Mouse (Mus musculus): ENCODE results near the gene Trim17. TPM values are rescaled to one million over a fixed set of nuclear protein-coding genes. Genes with fewer than 3 reads are reported as not detected.

The Trim17 gene
- polyA plus RNA-seq, 1 experiment from 2014 or later = 0.89 TPM

DNA sequence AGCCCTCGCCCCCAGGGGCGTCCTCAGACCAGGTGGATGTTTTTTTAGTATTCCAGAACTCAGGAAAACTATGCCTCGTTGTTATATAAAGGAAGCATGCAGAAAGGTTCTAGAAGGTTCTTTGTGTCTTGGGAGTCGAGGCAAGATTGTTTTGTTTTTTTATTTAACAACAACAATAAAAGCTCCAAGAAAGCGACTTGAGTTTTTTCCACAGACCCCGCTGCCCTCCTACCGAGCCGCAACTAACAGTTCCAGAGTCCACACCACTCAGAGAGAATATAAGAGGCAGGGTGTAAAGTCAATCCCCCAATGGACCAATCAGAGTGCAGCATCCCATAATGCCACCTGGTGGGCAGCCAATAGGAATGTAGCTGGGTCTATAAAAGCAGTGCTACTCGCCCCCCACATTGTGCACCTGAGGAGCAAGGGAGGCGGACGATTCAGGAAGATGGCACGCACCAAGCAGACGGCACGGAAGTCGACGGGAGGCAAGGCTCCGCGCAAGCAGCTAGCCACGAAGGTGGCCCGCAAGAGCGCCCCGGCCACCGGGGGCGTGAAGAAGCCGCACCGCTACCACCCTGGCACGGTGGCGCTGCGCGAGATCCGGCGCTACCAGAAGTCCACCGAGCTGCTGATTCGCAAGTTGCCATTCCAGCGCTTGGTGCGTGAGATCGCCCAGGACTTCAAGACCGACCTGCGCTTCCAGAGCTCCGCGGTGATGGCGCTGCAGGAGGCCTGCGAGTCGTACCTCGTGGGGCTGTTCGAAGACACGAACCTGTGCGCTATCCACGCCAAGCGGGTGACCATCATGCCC, 7.1 kb downstream of the Trim17 start:
- ATAC-seq (ENCODE audit: low FRiP score) = no peak
- peaks cover 9% of the 10 kb centered on the region; the same call in 1 of the 2 replicates for H3K27me3 ChIP-seq
- H3K4me1 ChIP-seq = peaks cover 39% of the 10 kb centered on the region
- H3K9me3 ChIP-seq = peaks cover 6% of the 10 kb centered on the region
- WGBS = 68% methylated on average over 50 of the region's 50 CpGs
- no peak overlapping the region for H3K4me3 ChIP-seq (replicated peaks)
- no peak overlapping the region for H3K27ac ChIP-seq
- no peak overlapping the region for H3K4me2 ChIP-seq
- no peak overlapping the region for H3K9ac ChIP-seq
- H3K36me3 ChIP-seq (replicated peaks) = peaks cover 9% of the 10 kb centered on the region

DNA sequence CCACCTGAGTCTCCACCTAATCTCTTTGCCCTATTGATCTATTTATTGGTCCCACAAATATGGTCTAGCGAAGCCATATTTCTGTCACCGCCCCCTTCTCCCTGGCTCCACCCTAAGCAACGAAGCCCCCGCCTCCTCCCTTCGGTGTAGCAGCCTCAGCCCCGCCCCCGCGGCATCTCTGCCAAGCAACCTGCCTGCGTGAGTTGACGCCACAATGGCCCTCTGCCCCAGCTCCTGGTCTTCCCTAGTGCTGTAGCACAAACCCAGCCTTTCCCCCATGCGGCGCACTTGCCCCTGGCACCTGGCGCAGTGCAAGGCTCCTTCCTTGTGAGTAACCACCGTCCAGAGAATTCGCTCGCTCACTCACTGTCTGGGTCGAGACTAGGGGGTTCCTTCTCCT, 9.1 kb downstream of the Trim17 start:
- Histone ChIP-seq H3K9ac (no peak overlapping the region), H3K27ac (no peak overlapping the region), H3K4me3 (replicated peaks) (no peak overlapping the region), H3K4me1 (peaks cover 21% of the 10 kb centered on the region), H3K27me3 (peaks cover 9% of the 10 kb centered on the region; the same call in 1 of the 2 replicates), H3K36me3 (replicated peaks) (no peaks in the 10 kb centered on the region), H3K9me3 (peaks cover 6% of the 10 kb centered on the region), H3K4me2 (peak overlapping the region; percentile 2; the same call in 1 of the 2 replicates)
- ATAC-seq (ENCODE audit: low FRiP score) = no peak
- 40% methylated on average over 17 of the region's 17 CpGs for WGBS

DNA sequence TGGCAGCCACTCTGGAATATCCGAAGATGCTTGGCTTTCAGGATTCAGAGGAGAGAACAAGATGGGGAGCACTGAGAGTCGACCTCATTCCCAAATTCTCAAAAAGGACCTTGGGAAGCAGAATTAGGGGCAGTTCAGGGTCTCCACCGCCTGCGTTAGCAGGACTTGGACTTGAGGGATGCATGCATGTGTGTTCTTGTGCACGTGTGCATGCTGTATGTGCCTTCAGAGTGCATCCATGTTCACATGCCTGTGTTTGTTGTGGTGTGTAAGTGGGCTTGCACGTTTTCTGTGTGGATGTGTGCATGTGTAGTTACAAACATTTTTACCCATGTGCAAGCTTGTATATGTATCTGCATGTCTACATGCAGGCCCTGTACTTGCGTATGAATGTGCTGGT, 9.7 kb downstream of the Trim17 start:
- peaks cover 9% of the 10 kb centered on the region; the same call in 1 of the 2 replicates for H3K27me3 ChIP-seq
- H3K4me3 ChIP-seq (replicated peaks) = no peak overlapping the region
- H3K4me2 ChIP-seq = no peak overlapping the region
- 84% methylated on average over 7 of the region's 7 CpGs for whole genome bisulfite sequencing
- no peaks in the 10 kb centered on the region for H3K36me3 ChIP-seq (replicated peaks)
- H3K9ac ChIP-seq = no peak overlapping the region
- peaks cover 6% of the 10 kb centered on the region for H3K9me3 ChIP-seq
- H3K27ac ChIP-seq = no peak overlapping the region
- no peak for ATAC-seq (ENCODE audit: low FRiP score)
- peaks cover 16% of the 10 kb centered on the region for H3K4me1 ChIP-seq

DNA sequence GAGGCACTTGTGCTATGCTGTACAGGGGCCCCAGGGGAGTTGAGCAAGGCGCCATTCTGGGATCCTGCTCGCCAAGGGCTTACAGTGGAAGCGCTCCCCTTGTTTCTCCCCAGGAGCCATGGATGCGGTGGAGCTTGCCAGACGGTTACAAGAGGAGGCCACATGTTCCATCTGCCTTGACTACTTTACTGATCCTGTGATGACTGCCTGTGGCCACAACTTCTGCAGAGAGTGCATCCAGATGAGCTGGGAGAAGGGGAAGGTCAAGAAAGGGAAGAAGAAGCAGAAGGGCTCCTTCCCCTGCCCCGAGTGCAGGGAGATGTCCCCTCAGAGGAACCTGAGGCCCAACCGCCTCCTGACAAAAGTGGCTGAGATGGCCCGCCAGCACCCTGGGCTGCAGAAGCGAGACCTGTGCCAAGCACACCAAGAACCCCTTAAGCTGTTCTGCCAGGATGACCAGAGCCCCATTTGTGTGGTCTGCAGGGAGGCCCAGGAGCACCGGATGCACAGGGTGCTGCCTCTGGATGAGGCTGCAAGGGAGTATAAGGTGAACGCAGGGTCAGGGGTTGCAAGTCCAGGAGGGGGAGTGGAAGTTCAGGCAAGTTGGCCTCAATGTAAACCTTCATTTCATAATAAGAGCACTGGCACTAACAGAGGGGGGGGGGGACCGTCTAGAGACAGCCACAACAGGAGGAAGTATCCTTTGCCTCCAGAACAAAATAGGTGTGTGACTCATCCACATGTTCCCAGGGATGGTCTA, 10.7 kb downstream of the Trim17 start:
- H3K27ac ChIP-seq = no peak overlapping the region
- H3K9me3 ChIP-seq = peaks cover 6% of the 10 kb centered on the region
- 53% methylated on average over 12 of the region's 12 CpGs for WGBS
- peaks cover 7% of the 10 kb centered on the region; the same call in 1 of the 2 replicates for H3K36me3 ChIP-seq (replicated peaks)
- no peak overlapping the region for H3K4me2 ChIP-seq
- H3K4me1 ChIP-seq = peaks cover 10% of the 10 kb centered on the region; the same call in 1 of the 2 replicates
- no peak overlapping the region for H3K9ac ChIP-seq
- H3K4me3 ChIP-seq (replicated peaks) = no peak overlapping the region
- H3K27me3 ChIP-seq = peaks cover 9% of the 10 kb centered on the region; the same call in 1 of the 2 replicates
- no peak for ATAC-seq (ENCODE audit: low FRiP score)

DNA sequence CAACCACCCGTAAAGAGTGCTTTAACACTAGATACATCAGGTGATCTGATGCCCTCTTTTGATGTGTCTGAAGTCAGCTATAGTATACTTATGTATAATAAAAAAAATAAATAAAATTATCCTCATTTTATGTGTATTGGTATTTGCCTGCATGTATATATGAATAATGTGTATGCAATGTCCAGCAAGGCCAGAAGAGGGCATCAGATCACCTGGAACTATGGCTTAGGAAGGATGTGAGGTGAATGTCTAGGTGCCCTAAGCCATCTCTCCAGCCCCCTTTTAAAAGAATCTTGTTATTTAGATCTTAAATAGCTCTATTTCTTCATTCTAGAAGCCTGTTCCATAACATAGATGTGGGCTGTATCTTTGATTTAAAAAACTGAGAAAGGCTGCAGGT, 12.9 kb downstream of the Trim17 start:
- no peak overlapping the region for H3K27ac ChIP-seq
- no peak for ATAC-seq (ENCODE audit: low FRiP score)
- no peak overlapping the region for H3K4me2 ChIP-seq
- H3K4me1 ChIP-seq = peaks cover 10% of the 10 kb centered on the region; the same call in 1 of the 2 replicates
- no peaks in the 10 kb centered on the region for H3K27me3 ChIP-seq
- H3K4me3 ChIP-seq (replicated peaks) = no peak overlapping the region
- H3K9me3 ChIP-seq = no peaks in the 10 kb centered on the region
- WGBS = 98% methylated on average over 1 of the region's 1 CpGs
- peaks cover 22% of the 10 kb centered on the region for H3K36me3 ChIP-seq (replicated peaks)
- no peak overlapping the region for H3K9ac ChIP-seq

DNA sequence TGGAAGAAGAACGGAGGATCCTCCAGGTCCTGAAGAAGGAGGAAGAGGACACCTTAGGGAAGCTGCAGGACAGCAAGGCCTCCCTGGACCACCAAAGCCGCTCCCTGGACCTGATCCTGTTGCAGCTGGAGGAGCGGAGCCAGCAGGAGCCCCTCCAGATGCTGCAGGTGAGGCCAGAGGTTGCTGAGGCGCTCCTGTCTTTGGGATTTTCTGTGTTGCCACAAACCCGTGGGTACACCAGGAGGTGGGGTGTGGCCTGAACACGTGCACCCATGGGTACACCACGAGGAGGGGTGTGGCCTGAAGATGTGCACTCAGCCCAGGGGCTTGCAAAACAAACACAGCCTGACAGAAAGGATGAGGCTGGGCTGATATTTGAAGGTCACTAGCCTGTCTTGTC, 14.1 kb downstream of the Trim17 start:
- H3K9ac ChIP-seq = no peak overlapping the region
- no peaks in the 10 kb centered on the region for H3K9me3 ChIP-seq
- H3K4me2 ChIP-seq = no peak overlapping the region
- no peak overlapping the region for H3K4me3 ChIP-seq (replicated peaks)
- WGBS = 85% methylated on average over 7 of the region's 7 CpGs
- H3K4me1 ChIP-seq = peaks cover 10% of the 10 kb centered on the region; the same call in 1 of the 2 replicates
- no peak for ATAC-seq (ENCODE audit: low FRiP score)
- H3K27me3 ChIP-seq = no peaks in the 10 kb centered on the region
- peaks cover 22% of the 10 kb centered on the region for H3K36me3 ChIP-seq (replicated peaks)
- no peak overlapping the region for H3K27ac ChIP-seq

DNA sequence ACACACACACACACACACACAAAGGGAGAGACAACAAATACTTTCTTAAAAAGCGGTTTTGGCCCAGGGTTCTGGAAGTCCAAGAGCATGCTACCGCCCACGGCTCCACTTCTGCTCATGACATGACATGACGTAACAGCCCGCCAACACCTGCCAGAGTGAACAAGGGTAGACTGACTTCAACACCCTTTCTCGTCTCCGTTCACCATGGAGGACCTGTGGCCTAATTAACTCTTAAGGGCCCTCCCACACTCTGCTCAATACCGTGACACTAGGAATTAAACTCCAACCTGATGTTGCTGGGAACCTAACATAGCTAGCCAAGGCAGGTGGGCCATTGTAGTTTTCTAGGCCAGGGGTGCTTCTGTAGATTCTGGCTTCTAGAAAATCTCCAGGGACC, 14.5 kb downstream of the Trim17 start:
- Histone ChIP-seq H3K27me3 (no peaks in the 10 kb centered on the region), H3K4me1 (peaks cover 10% of the 10 kb centered on the region; the same call in 1 of the 2 replicates), H3K36me3 (replicated peaks) (peaks cover 22% of the 10 kb centered on the region), H3K9ac (no peak overlapping the region), H3K4me3 (replicated peaks) (no peak overlapping the region), H3K27ac (no peak overlapping the region), H3K9me3 (no peaks in the 10 kb centered on the region), H3K4me2 (no peak overlapping the region)
- no peak for ATAC-seq (ENCODE audit: low FRiP score)
- 90% methylated on average over 8 of the region's 8 CpGs for WGBS

DNA sequence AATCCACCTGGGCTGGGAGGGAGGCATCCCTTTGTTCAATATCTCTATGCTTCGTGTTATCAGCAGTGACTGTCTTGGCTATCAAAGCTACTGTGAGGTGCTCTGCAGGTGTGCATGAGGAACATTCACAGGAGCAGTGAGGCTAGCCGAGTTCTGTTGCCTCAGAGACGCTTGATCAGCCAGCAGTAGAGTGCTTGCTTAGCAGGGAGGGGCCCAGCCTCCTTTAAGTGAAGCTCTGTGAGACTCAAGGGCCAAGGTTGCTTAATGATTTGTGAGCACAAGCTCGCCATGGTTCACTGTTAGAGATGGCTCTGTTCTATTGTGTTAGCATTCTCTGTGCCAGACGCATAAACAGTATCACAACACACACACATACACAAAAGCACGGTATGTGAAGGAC, 15.2 kb downstream of the Trim17 start:
- Histone ChIP-seq H3K27ac (no peak overlapping the region), H3K4me3 (replicated peaks) (no peak overlapping the region), H3K36me3 (replicated peaks) (peaks cover 23% of the 10 kb centered on the region), H3K9ac (no peak overlapping the region), H3K4me1 (peaks cover 7% of the 10 kb centered on the region; the same call in 1 of the 2 replicates), H3K9me3 (no peaks in the 10 kb centered on the region), H3K27me3 (no peaks in the 10 kb centered on the region), H3K4me2 (no peak overlapping the region)
- no peak for ATAC-seq (ENCODE audit: low FRiP score)
- 80% methylated on average over 6 of the region's 6 CpGs for WGBS

DNA sequence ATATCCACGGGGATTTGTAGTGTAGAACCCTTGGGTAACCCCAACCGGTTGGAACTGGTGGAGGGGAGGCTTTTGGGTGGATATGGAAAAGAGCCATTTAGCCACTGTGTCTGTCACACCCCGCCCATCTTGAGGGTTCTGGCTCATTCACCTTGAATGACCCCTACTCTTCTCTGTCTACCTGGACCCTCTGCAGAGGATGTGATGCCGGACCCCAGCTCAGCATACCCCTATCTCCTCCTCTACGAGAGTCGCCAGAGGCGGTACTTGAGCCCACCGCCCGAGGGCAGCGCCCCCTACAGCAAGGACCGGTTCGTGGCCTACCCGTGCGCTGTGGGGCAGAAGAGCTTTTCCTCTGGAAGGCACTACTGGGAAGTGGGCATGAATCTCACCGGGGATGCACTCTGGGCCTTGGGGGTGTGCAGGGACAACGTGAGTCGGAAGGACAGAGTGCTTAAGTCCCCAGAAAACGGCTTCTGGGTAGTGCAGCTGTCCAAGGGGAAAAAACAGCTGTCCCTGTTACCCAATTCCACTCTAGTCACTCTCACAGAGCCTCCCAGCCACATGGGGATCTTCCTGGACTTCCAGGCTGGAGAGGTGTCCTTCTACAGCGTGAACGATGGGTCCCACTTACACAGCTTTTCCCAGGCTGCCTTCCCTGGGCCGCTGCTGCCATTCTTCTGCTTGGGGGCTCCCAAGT, 16.5 kb downstream of the Trim17 start:
- 89% methylated on average over 21 of the region's 21 CpGs for WGBS
- Histone ChIP-seq H3K36me3 (replicated peaks) (peaks cover 25% of the 10 kb centered on the region), H3K4me1 (peaks cover 8% of the 10 kb centered on the region), H3K9me3 (no peaks in the 10 kb centered on the region), H3K27me3 (no peaks in the 10 kb centered on the region), H3K4me3 (replicated peaks) (no peak overlapping the region), H3K27ac (no peak overlapping the region), H3K9ac (no peak overlapping the region), H3K4me2 (no peak overlapping the region)
- no peak for ATAC-seq (ENCODE audit: low FRiP score)

DNA sequence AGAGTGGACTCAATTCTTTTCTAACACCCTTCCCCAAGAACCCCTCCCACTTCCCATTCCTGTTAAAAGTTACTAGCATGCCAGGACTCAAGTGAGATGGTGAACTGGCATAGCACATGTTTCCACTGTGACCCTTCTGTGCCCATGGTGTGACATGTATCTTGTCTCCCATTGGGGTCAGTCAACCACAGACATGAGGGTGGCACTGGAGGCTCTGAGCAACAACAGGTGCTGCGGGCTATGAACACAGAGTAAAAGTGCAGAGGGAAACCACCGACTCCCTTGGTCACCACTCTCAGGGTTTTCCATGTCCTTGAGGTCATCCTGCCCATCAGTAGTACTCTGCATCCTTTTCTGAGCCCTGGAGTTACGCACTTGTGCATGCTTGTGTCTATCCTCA, 17.3 kb downstream of the Trim17 start:
- Histone ChIP-seq H3K4me3 (replicated peaks) (no peak overlapping the region), H3K27ac (no peak overlapping the region), H3K36me3 (replicated peaks) (peaks cover 25% of the 10 kb centered on the region), H3K4me1 (peaks cover 10% of the 10 kb centered on the region), H3K9ac (no peak overlapping the region), H3K27me3 (no peaks in the 10 kb centered on the region), H3K9me3 (no peaks in the 10 kb centered on the region), H3K4me2 (no peak overlapping the region)
- no peak for ATAC-seq (ENCODE audit: low FRiP score)
- 92% methylated on average over 3 of the region's 3 CpGs for WGBS

DNA sequence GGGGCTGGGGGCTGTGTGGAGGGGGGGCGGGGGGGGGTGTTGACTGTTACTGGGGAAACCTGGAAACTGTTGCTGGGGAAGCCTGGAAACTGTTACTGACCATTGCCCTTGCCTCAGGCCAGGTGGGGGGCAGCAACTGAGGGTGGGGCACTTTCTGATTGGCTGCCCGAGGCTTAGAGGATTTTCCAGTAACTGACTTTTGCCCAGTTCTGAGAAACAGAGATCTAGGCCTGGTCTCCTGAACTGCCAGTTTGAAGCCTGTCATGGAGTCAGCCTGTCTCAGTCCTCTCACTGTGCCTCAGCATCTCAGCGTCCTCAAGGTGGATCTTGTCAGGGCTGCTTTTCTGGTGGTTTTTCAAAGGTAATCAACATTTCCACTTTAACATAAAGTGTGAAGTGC, 19.9 kb downstream of the Trim17 start:
- H3K4me1 ChIP-seq = peaks cover 24% of the 10 kb centered on the region
- ATAC-seq (ENCODE audit: low FRiP score) = no peak
- H3K27ac ChIP-seq = no peak overlapping the region
- H3K36me3 ChIP-seq (replicated peaks) = peaks cover 25% of the 10 kb centered on the region
- H3K4me3 ChIP-seq (replicated peaks) = no peak overlapping the region
- H3K9me3 ChIP-seq = no peaks in the 10 kb centered on the region
- no peak overlapping the region for H3K4me2 ChIP-seq
- no peaks in the 10 kb centered on the region for H3K27me3 ChIP-seq
- H3K9ac ChIP-seq = no peak overlapping the region
- 92% methylated on average over 3 of the region's 3 CpGs for WGBS

DNA sequence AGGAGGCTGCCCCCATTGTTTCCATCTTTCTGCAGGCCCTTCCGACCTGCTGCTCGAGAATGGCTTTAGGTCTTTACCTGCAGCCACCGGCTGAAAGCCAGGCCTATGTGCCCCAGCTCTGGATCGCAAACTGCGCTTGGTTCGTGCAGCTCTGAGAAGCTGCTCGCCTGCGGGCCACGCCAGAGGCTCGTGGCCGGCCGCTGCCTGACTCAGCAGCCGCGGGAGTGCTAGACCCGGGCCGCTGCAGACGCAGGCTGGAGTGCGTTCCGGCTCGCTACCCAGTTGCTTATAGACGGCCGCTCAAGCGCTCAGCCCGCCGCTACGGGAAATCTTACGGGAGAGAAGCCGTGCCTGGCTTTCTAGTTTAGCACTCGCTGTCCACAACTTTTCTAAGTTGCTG, 22.7 kb downstream of the Trim17 start:
- peaks cover 42% of the 10 kb centered on the region for H3K4me1 ChIP-seq
- no peaks in the 10 kb centered on the region for H3K9me3 ChIP-seq
- peak overlapping the region; percentile 75; the same call in 1 of the 2 replicates for H3K27ac ChIP-seq
- H3K36me3 ChIP-seq (replicated peaks) = peaks cover 8% of the 10 kb centered on the region
- no peaks in the 10 kb centered on the region for H3K27me3 ChIP-seq
- under 1% methylated on average over 29 of the region's 29 CpGs for WGBS
- no peak for ATAC-seq (ENCODE audit: low FRiP score)
- peak overlapping the region; percentile 92 for H3K4me3 ChIP-seq (replicated peaks)
- H3K9ac ChIP-seq = peak overlapping the region; percentile 94
- H3K4me2 ChIP-seq = peak overlapping the region; percentile 99
